Mouse (Mus musculus) embryo, embryonic 11 days (tissue): Measurements from ENCODE around the gene Grik1.

ENCODE experiments used
- DNase-seq: peaks from one replicate; pipeline ENCODE4 v3.0.0-alpha.2; 2015

Grik1 gene

DNA sequence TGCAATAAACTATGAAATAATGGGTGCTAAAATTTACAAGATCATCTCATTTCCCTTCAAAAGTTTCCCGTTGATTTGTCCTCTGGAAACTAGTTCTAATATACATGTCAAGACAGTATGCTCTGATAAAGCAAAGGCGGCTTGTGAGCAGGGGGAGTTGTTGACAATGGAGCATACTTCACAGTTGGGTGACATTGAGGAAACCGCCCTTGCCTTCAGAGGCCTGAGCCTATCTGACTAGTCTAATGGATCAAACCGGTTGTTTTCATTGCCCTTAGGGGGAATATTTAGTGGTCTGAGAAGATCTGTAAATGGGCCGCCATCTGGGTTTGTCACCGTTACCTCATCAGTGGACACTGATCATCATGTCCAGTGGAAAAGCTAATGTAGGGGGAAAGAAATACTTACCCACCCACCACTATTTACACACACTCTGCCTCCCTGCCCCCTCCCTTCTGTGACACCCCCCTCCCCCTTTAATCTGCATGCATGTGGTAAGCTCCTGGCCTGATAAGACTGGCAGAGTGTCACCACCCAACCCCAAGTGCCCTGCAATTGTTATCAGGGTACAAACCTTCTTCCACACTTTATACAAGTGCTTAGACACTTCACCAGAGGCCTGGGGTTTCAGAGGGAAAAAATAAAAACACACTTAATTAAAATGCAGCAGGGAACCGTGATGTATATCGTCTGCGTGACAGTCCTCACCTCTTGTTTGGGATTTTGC, 335.2 kb downstream of the Grik1 start:
- no peak for DNase-seq

DNA sequence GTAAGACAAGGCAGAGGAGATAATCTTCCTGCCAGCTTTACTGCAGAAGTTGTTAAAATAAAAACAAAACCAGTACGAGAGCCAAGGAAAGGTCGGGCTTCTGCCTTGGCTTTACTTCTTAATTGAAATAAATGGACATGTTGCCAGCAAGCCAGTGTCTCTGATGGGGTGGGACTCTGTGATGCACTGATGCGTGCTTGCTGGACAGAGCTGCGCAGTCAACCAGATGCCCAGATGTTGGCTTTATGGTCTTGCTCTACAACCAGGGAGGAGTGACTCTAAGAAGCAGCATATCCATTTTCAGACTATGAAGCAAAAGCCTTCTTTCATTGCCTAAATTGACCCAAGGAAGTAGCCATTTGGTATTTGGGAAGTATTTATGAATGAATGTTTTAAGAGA, 336.9 kb downstream of the Grik1 start:
- DNase-seq, result no peak

DNA sequence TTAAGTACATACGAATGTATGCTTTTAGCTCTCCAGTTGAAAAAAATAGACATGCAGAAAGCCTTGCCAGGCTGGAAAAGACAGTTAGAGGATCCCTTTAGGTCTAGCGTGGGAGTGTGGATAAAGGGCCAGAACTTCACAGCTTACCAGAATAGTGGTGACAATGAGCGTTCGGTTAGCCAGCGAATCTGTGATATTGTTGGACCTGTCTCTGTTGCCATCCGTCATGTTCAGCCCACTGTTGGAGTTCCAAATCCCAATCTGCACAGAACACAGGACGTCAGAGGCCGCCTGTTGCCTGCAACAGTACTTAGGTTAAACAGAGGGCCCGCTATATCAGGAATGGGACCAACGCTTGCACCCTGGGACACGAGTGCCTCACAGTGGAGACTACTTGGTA, 340.2 kb downstream of the Grik1 start:
- DNase-seq, result no peak

DNA sequence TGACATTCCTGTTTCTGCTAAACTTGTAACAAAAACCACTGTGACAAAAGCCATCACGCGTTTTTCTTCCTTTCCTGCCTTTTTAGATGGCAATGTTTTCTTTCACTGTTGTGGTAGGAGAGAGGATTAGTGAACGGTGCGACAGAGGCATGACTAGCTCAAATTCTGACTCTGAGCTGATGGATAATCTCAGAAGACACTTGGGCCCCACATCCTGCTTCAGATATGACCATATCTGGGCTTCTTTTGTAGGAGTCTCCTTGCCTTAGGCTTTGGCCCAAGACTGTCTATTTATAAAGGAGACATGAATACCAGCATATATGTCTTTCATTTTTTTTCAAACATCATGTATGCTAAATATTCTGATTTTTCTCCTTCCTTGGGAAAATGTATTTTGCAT, 341.9 kb downstream of the Grik1 start:
- DNase-seq, result no peak

DNA sequence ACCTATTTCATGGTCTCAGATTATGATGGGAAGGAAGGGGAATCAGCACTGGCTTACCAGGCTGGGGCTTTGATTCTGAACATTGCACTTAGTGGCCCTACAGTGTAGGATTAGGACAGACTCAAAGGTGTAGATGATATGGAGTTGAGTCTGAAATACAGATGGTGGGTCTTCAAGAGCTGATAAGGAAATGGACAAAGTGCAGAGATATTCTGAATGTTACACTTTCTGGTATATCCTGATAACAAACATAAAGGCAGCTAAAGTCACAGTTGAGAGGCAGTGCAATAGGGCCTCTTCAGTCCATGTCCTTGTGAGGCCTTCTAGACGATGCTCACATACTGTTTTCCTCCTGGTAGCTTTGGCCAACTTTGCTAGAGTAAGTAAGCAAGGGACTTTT, 345.7 kb downstream of the Grik1 start:
- DNase-seq, result no peak

DNA sequence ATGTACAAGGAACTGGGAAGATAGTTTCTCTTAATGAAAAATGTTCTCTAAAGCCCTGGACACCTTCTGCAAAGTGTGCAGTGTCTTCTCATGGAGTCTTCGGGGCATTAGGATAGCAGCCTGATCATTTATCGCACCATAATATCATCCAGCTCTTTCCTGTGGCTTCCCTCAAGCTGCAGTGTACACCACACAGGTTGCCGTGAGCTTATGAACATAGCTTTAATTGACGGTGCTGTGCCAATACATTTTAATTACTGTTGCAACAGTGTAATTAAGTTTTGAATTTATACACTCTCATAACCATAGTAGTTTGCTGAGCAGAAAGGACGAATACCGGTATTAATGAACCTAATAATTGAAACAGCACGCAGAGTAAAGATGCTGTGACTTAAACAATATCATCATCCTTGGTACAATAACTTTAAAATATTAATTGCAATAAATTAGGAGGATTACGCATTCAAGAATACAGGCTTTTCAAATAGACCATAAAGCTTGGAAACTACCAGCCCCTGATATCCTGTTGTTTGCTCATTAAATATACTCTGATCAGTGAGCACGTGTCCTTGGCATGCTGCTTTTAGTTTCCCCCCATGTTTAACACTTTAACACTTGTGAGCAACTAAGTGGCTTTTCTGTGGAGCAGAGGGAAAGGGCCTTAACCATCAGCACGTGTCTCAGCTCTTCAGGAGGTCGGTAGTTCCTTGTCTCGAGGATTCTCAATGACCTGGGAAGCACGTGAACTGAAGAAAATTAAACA, 347.8 kb downstream of the Grik1 start:
- DNase-seq, result no peak

DNA sequence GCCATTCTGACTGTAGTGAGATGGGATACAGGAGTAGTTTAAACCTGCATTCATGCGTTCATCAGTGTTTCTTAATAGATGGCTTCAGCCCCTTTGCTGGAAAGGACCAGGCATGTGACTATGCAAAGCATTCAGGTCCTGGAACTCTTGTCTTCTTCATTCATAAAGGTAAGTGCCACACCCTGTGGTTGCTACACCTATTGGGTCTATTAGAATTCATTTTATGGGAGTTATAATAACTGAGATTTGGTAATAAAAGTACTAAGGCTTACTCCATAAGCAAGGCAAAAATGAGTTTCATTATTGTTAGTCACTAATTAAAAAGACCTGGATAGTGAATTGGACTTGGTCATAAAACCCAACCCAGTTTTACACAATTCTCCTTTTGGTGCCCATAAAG, 355.4 kb downstream of the Grik1 start:
- DNase-seq, result no peak

DNA sequence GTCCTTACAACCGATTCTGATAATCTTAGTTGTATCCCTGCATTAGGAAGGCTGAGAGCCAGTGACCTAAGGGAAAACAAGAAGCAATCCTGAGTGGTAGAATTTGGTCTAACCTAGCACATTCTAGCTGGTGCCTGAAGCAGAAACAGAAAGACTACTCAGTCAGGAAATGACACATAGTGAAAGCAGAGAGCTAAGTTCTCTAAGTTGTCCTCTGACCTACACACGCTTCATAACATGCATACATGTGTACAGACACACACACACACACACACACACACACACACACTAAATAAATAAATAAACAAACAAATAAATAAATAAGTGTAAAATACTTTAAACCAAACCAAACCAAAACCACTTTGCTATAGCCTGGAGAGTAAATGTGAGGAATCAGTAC, 358.7 kb downstream of the Grik1 start:
- no peak for DNase-seq

DNA sequence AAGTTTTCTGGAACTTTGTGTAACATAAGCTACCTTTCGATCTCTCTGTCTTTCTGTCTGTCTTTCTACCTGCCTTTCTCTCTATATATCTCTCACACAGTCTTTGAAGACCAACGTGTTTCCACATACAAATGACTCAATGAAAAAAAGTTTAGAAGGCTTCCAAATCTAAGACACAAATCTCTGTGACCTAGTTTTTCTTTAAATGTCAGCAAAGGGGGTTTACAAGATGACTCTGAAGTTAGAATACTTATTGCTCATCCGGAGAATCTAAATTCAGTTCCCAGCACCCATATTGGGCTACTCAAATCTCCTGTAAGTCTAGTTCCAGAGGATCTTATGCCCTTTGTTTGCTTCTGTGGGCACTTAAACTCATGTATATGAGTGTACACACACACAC, 359.5 kb downstream of the Grik1 start:
- no peak for DNase-seq

DNA sequence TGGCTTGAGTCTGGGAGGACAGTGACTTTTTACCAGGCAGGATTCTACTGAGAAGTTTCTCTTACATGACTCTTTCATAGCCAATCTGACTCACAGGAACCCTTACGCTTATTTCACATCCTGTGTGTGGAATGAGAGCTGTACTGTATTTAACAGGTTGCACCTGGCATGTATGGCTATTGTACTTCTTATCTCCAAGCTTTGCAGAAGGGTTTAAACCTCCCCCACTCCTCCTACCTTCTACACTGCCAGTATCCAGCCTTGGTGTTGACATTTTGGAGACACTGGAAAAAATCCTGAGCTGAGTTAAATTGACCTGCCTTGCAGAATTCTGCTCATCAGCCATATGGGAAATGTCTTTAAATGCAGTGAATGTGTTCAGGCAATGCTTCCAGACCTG, 361.4 kb downstream of the Grik1 start:
- DNase-seq, result no peak

DNA sequence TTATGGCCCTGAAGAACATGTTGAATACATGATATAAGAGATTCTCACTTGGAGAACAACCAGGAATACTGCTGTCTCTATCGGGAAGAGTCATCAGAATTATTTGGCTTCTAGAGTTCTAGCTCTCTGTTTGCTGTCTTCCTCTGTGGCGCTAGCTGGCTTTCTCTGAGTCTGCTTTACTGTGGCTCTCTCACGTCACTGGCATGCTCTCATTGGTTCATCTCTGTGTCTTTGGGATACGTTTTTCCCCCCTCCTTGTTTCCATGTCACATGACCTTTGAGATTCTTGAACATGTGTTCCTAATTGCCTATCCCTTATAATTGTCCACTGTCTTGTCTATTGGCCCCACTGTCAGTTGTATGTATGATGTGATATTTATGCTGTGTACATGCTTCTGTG, 372.2 kb downstream of the Grik1 start:
- no peak for DNase-seq

DNA sequence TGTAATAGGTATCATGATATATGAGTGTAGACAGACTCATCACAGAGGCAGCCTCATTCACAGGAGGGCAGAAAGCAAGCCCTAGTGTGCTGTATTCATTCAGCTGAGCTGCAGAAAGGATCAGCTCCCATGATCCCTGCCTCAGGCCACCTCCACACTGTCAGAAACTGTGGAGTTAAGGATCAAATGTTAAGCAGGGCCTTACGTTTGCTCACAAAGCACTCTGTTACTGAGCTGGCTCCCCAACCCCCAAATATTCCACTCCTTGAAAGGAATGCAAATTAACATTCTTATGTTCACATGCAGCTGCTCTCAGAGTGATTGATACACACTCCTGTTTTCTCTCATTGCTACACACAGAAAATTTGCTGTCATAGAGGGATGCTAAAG, 372.9 kb downstream of the Grik1 start:
- peak; percentile 70 for DNase-seq

DNA sequence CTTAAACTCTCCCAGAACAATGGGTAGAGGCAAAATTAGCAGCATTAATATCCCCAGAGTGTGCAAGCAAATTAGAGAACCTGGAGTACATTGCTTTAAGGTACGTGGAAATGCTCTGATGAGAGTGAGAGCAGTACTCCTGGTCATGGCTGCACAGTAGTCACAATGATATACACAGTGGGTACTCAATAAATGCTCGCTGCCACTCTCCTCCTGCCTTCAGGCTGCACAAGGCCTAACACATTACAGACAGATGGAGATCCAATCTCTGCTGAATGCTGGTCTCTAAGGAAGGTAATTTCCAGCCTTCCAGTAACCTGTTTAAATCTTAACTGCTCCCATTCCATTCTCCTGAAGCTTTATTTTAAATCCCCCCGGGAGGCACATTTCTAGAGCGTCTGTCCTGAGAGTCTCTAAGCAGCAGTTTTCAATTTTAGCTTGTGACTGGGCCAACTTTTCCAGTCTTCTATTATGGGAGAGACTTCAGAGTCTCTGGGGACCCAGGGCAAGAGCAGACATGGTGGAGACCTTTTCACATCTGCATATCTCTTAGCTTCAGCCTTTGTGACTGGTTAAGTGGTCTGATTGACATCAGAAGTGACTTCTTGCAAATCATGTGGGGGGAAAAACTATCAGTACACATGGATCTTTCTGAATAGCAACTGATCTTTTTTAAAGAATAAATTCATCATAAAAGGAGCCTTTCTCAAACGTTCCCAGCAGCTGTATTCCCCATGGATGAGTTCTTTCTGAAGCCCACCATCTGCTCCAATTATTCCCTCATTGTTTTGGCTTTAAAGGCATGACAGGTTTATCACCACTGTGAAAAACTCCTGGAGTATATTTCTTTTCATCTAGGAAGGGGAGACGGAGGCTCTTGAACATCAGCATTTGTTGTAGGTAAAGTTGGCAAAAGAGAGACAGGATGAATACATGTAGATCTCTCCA, 373.6 kb downstream of the Grik1 start:
- peak; percentile 52 for DNase-seq

DNA sequence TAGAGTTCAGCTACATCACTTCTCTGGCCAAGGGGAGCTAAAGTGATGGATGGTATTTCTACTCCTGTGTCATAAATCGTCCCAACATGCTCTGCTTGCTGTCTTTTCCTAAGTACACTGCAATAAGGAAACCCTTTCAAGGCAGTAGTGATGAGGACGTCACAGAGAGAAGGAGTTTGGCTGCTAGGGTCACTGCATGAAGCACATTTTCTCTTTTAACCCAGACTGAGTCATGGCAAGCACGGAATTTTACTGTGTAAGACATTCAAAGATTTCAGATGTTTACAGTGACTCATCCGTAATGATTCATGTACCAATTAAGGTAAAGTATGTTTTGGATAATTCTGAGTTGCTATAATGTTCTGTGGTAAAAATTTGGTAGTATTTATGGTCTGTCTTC, 374.9 kb downstream of the Grik1 start:
- DNase-seq, result no peak

DNA sequence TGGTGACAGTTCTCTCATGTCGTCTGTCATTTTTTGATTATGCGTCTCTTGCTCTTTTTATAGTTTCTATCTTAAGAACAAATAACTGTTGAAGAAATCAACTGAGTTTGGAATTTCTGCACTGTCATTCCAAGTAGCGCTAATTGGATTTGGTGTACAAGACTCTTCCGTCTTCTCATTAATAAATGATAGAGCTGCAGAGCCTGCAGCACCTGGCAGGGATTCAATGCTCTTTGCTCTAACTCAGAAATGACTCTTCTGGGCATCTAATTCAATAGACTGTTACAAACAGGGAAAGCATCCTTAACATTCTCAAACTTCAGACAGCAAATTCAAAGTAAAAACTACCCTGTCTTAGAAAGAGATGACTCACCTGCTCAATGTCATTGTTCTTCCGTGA, 376.3 kb downstream of the Grik1 start:
- no peak for DNase-seq

DNA sequence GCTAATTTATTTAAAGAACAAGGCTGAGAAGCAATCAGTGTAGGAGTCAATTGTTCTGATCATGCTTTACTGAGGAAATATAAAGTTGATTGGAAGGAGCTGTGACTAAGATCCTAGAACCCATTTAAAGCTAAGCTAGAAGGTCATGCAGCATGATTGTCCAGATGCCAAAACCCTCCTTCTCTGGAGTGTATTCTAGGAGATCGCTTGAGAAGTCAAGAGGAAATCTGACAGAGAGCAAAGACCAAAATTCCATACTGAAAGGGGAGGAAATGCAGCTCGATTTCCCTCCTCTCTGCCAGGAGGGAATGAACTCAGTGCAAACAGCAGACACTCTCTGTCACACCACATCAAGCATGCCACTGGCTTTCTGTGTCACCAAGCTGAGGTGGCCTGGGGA, 378.9 kb downstream of the Grik1 start:
- no peak for DNase-seq

DNA sequence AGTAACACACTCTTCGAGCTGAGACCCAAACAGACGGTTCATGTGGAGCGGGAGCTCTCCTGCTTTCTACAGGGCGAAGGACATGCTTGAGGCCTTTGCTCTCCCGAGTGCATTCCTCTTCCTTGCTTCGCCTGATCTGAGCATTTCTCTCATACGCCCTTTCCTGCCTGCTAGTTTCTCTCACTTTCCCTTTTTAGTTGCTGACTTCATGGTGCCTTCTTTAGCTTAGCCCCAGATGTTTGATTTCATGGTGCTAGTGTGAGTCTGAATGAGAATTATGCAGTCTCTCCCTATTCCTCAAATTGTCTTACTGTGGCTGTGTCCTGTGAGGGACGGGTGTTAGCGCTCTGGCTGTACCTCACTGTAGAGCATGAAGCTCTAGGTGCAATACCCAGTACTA, 388.0 kb downstream of the Grik1 start:
- no peak for DNase-seq

DNA sequence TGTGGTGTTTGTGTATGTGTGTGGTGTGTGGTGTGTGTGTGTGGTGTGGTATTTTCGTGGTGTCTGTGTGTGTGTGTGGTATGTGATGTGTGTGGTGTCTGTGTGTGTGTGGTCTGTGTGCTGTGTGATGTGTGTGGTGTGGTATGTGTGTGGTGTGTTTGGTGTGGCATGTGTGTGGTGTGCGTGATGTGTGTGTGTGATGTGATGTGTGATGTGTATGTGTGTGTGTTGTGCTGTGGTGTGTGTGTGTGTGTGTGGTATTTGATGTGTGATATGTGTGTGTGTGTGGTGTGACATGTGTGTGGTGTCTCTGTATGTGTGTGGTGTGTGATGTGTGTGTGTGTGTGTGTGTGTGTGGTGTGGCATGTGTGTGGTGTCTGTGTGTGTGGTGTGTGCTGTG, 388.9 kb downstream of the Grik1 start:
- DNase-seq, result no peak

DNA sequence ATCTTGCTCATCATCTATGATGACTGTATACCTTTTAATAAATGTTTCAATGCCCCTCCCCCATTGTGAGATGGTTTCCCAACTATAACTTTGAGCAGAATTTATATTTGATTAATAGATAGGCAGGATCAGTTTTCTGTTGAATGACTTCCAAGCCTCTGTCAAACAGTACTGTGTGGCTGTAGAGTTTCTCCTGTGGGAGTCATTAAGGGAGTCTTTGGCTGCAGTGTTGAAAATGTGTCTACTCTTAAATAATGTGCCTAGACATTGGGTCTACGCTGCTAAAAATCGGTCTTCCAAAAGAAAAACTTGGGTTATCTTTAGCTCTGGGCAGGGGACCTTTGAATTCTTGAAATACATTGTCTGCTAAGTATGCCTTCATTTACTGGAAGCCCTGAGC, 414.1 kb downstream of the Grik1 start:
- DNase-seq, result no peak

DNA sequence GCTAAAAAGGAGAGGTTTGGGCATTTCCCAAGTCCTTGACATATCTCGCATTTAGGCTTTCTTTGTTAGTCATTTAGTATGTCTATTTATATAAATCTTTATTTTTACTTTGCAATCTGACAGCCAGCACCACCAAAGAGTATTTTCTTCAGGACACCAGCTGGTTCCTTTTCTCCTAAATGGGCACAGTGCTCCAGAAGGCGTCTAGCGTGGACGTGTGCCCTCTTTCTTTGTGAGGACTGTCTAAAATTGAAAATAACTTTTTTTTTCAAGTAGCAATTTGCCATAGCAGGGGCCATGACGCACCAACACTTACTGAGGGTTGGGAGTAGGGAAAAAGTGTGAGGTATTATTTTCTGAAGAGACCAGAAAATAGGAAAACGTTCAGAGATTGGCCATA, 425.5 kb downstream of the Grik1 start:
- no peak for DNase-seq

DNA sequence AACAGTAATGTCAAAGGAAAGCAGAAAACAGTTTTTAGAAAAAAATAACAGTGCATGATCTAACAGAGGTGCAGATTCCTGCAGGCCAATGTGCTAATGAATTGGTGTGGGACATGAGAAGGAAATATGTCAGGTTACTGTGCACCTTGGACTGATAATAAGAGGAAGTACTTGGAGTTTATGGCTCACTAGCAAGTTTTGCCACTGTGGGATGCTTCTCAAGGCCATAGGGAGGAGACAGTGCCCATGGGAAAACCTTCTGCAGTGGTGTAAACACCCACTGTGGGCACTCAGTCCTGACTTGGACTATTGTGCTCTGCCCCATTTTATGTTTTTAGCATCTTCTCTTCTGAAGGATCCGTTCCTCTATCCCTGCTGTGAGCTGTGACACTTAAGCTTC, 428.3 kb downstream of the Grik1 start:
- DNase-seq, result no peak

DNA sequence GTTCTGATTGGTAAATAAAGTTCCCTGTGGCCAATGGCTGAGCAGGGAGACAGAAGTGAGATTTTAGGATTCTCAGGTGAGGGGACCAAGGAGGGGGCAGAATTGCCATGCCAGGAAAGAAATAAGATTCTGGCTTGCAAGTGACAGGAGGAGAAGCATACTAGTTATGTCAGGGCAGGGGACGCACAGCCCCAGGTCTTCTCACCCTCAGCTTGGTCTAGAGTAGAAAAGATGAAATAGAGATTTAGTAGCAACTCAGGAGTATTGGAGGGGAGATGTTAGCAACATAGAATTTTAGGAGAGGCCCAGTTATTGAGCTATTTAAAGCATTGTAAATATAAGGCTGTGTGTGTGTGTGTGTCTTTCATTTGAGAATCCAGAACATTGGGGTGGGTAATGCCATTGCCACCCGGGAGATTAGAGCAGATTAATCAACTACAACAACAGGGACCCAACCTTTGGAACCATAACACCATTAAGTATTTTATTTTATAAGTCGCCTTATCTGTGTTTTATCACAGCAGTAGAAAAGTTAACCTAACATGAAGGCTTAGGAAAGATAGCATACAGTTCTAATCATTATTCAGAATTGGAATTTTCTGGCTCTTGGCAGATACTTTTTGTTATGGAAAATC, 436.5 kb downstream of the Grik1 start:
- no peak for DNase-seq

DNA sequence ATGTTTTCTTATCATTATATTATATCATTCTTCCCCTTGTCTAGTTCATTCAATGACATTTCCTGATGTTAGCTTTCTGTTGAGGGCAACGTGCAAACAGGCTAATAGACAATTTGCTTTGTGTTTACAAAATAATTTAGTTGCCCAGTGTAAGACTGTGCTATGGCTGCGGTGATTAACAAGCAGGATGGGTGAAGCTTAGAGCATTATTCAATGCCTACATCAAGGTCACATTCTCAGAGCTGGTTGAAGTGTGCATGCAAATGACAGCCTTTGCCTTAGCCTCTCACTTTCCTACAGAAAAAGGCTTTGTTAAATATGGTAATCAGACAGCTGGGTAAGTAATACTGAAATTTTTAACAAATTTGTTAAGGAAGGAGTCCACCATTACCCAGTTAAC, 438.5 kb downstream of the Grik1 start:
- no peak for DNase-seq
